Mouse (Mus musculus) T-helper 2 cell (primary cell): ENCODE results near the gene Olfr1410.

ENCODE experiments used
- in situ Hi-C: fragments of 300-600 bp; cut with MboI, MseI; formaldehyde crosslinking; loops from one replicate; pipeline ENCODE4 v1.15.1; 2025; ENCODE audit warnings: high pct_unique_total_duplicates

The Olfr1410 gene

GRCm38 (mm10) chr1:92640393-92640792 is 34.8 kb downstream of the Olfr1410 start:
- in situ Hi-C loops: no loop called here

GRCm38 (mm10) chr1:92641514-92642272 is 36.1 kb downstream of the Olfr1410 start, which contains the start of gene Cops9:
Cops9 (minus strand) TSS chr1:92641985.
- in situ Hi-C loops: no loop called here

GRCm38 (mm10) chr1:92643691-92644090 is 38.1 kb downstream of the Olfr1410 start:
- in situ Hi-C loops: no loop called here

- in situ Hi-C loops: no loop called here
These were observed 39.3 kb downstream of the Olfr1410 start for GRCm38 (mm10) chr1:92644916-92645315.

- in situ Hi-C loops: no loop called here
These were observed 40.5 kb downstream of the Olfr1410 start for GRCm38 (mm10) chr1:92646111-92646510.

- in situ Hi-C loops: no loop called here
These were observed 41.0 kb downstream of the Olfr1410 start for GRCm38 (mm10) chr1:92646601-92647000.

- in situ Hi-C loops: no loop called here
These were observed 41.4 kb downstream of the Olfr1410 start for GRCm38 (mm10) chr1:92647026-92647425.

GRCm38 (mm10) chr1:92647752-92648151 is 42.2 kb downstream of the Olfr1410 start:
- in situ Hi-C loops: no loop called here

GRCm38 (mm10) chr1:92648197-92648596 is 42.6 kb downstream of the Olfr1410 start:
- in situ Hi-C loops: no loop called here

GRCm38 (mm10) chr1:92648673-92649072 is 43.1 kb downstream of the Olfr1410 start, which contains the start of gene Otos:
Otos (minus strand) TSS chr1:92648841.
- in situ Hi-C loops: no loop called here

GRCm38 (mm10) chr1:92651467-92651866 is 45.9 kb downstream of the Olfr1410 start:
- in situ Hi-C loops: no loop called here

- in situ Hi-C loops: no loop called here
These were observed 47.6 kb downstream of the Olfr1410 start for GRCm38 (mm10) chr1:92653179-92653578.

GRCm38 (mm10) chr1:92654676-92655075 is 49.1 kb downstream of the Olfr1410 start:
- in situ Hi-C loops: no loop called here

GRCm38 (mm10) chr1:92657025-92657820 is 51.6 kb downstream of the Olfr1410 start:
- in situ Hi-C loops: no loop called here

GRCm38 (mm10) chr1:92659392-92659791 is 53.8 kb downstream of the Olfr1410 start:
- in situ Hi-C loops: no loop called here
